Mouse (Mus musculus): ENCODE results near the gene Reep3.

- TF ChIP-seq TAL1 (IDR thresholded peaks at IDR 0.05; ENCODE audit: low read length) = no peak
- no peak for TF ChIP-seq GATA1 (IDR thresholded peaks at IDR 0.05; ENCODE audit: low read length)
These were observed 20.5 kb downstream of the Reep3 start for GRCm38 (mm10) chr10:67075931-67076878.
